Mouse (Mus musculus) myocyte (in vitro differentiated cells): ENCODE data around the gene Rtn4ip1. TPM values are rescaled to one million over a fixed set of nuclear protein-coding genes. Genes with fewer than 3 reads are reported as not detected.

ENCODE experiments used
- H3K27me3 ChIP-seq: one replicate; pipeline ENCODE4 v1.6.1; 2011; ENCODE audit not compliant: control insufficient read depth, insufficient read depth, insufficient read length
- H3K36me3 ChIP-seq: one replicate; pipeline ENCODE4 v1.6.1; 2011; ENCODE audit not compliant: control insufficient read depth, insufficient read depth
- H3K4me2 ChIP-seq: one replicate; pipeline ENCODE4 v1.6.1; 2011; ENCODE audit warnings: low read depth, control low read depth
- H3K4me3 ChIP-seq: one replicate; pipeline ENCODE4 v1.5.1; 2011; ENCODE audit warnings: mild to moderate bottlenecking, control low read depth, moderate library complexity
- H3K79me2 ChIP-seq: one replicate; pipeline ENCODE4 v1.6.1; 2011; ENCODE audit not compliant: control insufficient read depth, insufficient read depth
- H3ac ChIP-seq: one replicate; pipeline ENCODE4 v1.6.1; 2011; ENCODE audit not compliant: control insufficient read depth, insufficient read length
- CEBPB ChIP-seq: IDR thresholded peaks from 2 replicates; pipeline ENCODE4 v1.6.1; 2011; ENCODE audit warnings: mild to moderate bottlenecking, moderate library complexity; ENCODE audit not compliant: poor library complexity, insufficient read depth, severe bottlenecking
- E2F4 ChIP-seq: IDR thresholded peaks from one replicate; pipeline ENCODE4 v1.6.1; 2011; ENCODE audit warnings: mild to moderate bottlenecking, control low read depth, moderate library complexity; ENCODE audit not compliant: insufficient read depth
- MAX ChIP-seq: IDR thresholded peaks from one replicate; pipeline ENCODE4 v1.6.1; 2011; ENCODE audit warnings: low read depth, mild to moderate bottlenecking, control low read depth
- MYOD1 ChIP-seq, 3 experiments: IDR thresholded peaks; one replicate each; pipeline ENCODE4 v1.6.1; 2011; ENCODE audit warnings: control low read depth in 2 of 3, low read depth in 2 of 3, mild to moderate bottlenecking in 2 of 3, moderate library complexity in 1 of 3; ENCODE audit not compliant: insufficient read length in 2 of 3, control insufficient read depth in 1 of 3
- MYOG ChIP-seq, 3 experiments: IDR thresholded peaks; one replicate each; pipeline ENCODE4 v1.6.1; 2011; ENCODE audit warnings: control low read depth in 2 of 3, low read depth in 2 of 3, mild to moderate bottlenecking in 2 of 3; ENCODE audit not compliant: insufficient read length in 2 of 3, control insufficient read depth in 1 of 3, insufficient read depth in 1 of 3
- POLR2A ChIP-seq: IDR thresholded peaks from one replicate; pipeline ENCODE4 v1.6.1; 2011; ENCODE audit warnings: low read depth, mild to moderate bottlenecking, control low read depth, moderate library complexity; ENCODE audit not compliant: insufficient read length
- POLR2AphosphoS2 ChIP-seq: IDR thresholded peaks from one replicate; pipeline ENCODE4 v1.6.1; 2011; ENCODE audit warnings: low read depth, control low read depth; ENCODE audit not compliant: insufficient read length
- REST ChIP-seq: IDR thresholded peaks from one replicate; pipeline ENCODE4 v1.6.1; 2011; ENCODE audit warnings: mild to moderate bottlenecking, control low read depth, moderate library complexity; ENCODE audit not compliant: insufficient read depth, insufficient read length
- SRF ChIP-seq: IDR thresholded peaks from one replicate; pipeline ENCODE4 v1.6.1; 2011; ENCODE audit warnings: low read depth; ENCODE audit not compliant: control insufficient read depth, insufficient read length
- TCF12 ChIP-seq: IDR thresholded peaks from one replicate; pipeline ENCODE4 v1.6.1; 2011; ENCODE audit warnings: mild to moderate bottlenecking, control low read depth; ENCODE audit not compliant: poor library complexity, insufficient read depth, severe bottlenecking
- TCF3 ChIP-seq: IDR thresholded peaks from one replicate; pipeline ENCODE4 v1.6.1; 2011; ENCODE audit warnings: low read depth, control low read depth; ENCODE audit not compliant: insufficient read length
- USF1 ChIP-seq: IDR thresholded peaks from one replicate; pipeline ENCODE4 v1.6.1; 2011; ENCODE audit warnings: low read depth, mild to moderate bottlenecking, control low read depth, moderate library complexity
- polyA plus RNA-seq: library from polyadenylated mRNA; unstranded; fragments of >200 nt; fragmentation: generic; extraction: Trizol; gene quantifications from one replicate; pipeline ENCODE4 v1.2.1, GENCODE M21; 2012; ENCODE audit warnings: missing spikeins

Rtn4ip1 gene
- polyA plus RNA-seq, 1 experiment = 9.1 TPM

- TF ChIP-seq TCF3 = no peak
- no peak for TF ChIP-seq MYOG (IDR thresholded peaks at IDR 0.05; ENCODE audit: control insufficient read depth in 1 of 3, insufficient read depth in 1 of 3, insufficient read length in 2 of 3, low read depth in 2 of 3)
- no peak for TF ChIP-seq POLR2AphosphoS2
- TF ChIP-seq SRF = no peak
- no peak for TF ChIP-seq USF1
- TF ChIP-seq POLR2A = no peak
- no peak for TF ChIP-seq E2F4
- no peak for TF ChIP-seq CEBPB
- no peak for TF ChIP-seq MYOD1 (IDR thresholded peaks at IDR 0.05; ENCODE audit: control insufficient read depth in 1 of 3, insufficient read length in 2 of 3, low read depth in 2 of 3)
- TF ChIP-seq MAX = no peak
- TF ChIP-seq REST = no peak
- TF ChIP-seq TCF12 = no peak
- H3K36me3 ChIP-seq = peaks cover 5% of the 10 kb centered on the region
- H3K79me2 ChIP-seq = no peaks in the 10 kb centered on the region
- H3K4me2 ChIP-seq = no peak overlapping the region
- H3K4me3 ChIP-seq = no peak overlapping the region
- H3K27me3 ChIP-seq = no peaks in the 10 kb centered on the region
- no peak overlapping the region for H3ac ChIP-seq
Measured at GRCm38 (mm10) chr10:43993198-43993597, 91.6 kb downstream of the Rtn4ip1 start.

- H3K79me2 ChIP-seq = peaks cover 5% of the 10 kb centered on the region
- peaks cover 5% of the 10 kb centered on the region for H3K36me3 ChIP-seq
- H3K4me2 ChIP-seq = no peak overlapping the region
- no peak overlapping the region for H3K4me3 ChIP-seq
- no peak for TF ChIP-seq REST
- no peak for TF ChIP-seq POLR2AphosphoS2
- no peak for TF ChIP-seq USF1
- no peak for TF ChIP-seq MAX
- no peak for TF ChIP-seq TCF3
- TF ChIP-seq MYOG (IDR thresholded peaks at IDR 0.05; ENCODE audit: control insufficient read depth in 1 of 3, insufficient read depth in 1 of 3, insufficient read length in 2 of 3, low read depth in 2 of 3) = no peak
- TF ChIP-seq MYOD1 (IDR thresholded peaks at IDR 0.05; ENCODE audit: control insufficient read depth in 1 of 3, insufficient read length in 2 of 3, low read depth in 2 of 3) = no peak
- no peak for TF ChIP-seq TCF12
- no peak for TF ChIP-seq CEBPB
- TF ChIP-seq SRF = no peak
- TF ChIP-seq POLR2A = no peak
- no peak for TF ChIP-seq E2F4
- H3K27me3 ChIP-seq = no peaks in the 10 kb centered on the region
- H3ac ChIP-seq = no peak overlapping the region
Measured at GRCm38 (mm10) chr10:43995858-43996650, 94.4 kb downstream of the Rtn4ip1 start.

GRCm38 (mm10) chr10:43997276-43997675, 95.7 kb downstream of the Rtn4ip1 start:
- peaks cover 12% of the 10 kb centered on the region for H3K79me2 ChIP-seq

GRCm38 (mm10) chr10:43998023-43998422, 96.4 kb downstream of the Rtn4ip1 start:
- no peak for TF ChIP-seq MYOG (IDR thresholded peaks at IDR 0.05; ENCODE audit: control insufficient read depth in 1 of 3, insufficient read depth in 1 of 3, insufficient read length in 2 of 3, low read depth in 2 of 3)
- no peak for TF ChIP-seq POLR2AphosphoS2
- TF ChIP-seq MYOD1 (IDR thresholded peaks at IDR 0.05; ENCODE audit: control insufficient read depth in 1 of 3, insufficient read length in 2 of 3, low read depth in 2 of 3) = no peak
- no peak for TF ChIP-seq E2F4
- no peak for TF ChIP-seq REST
- no peak for TF ChIP-seq SRF
- no peak for TF ChIP-seq USF1
- TF ChIP-seq TCF12 = no peak
- TF ChIP-seq POLR2A = no peak
- TF ChIP-seq CEBPB = no peak
- TF ChIP-seq TCF3 = no peak
- no peak for TF ChIP-seq MAX
- H3K79me2 ChIP-seq = peaks cover 12% of the 10 kb centered on the region

More at GRCm38 (mm10) chr10:43997276-43997675, 95.7 kb downstream of the Rtn4ip1 start:
- H3K36me3 ChIP-seq = peaks cover under 1% of the 10 kb centered on the region
- H3K4me2 ChIP-seq = no peak overlapping the region
- TF ChIP-seq E2F4 (no peak), MAX (no peak), REST (no peak), MYOD1 (IDR thresholded peaks at IDR 0.05; ENCODE audit: control insufficient read depth in 1 of 3, insufficient read length in 2 of 3, low read depth in 2 of 3) (no peak), POLR2A (no peak), MYOG (IDR thresholded peaks at IDR 0.05; ENCODE audit: control insufficient read depth in 1 of 3, insufficient read depth in 1 of 3, insufficient read length in 2 of 3, low read depth in 2 of 3) (no peak), TCF3 (no peak), SRF (no peak), USF1 (no peak), TCF12 (no peak), CEBPB (no peak), POLR2AphosphoS2 (no peak)
- no peak overlapping the region for H3K4me3 ChIP-seq
- H3ac ChIP-seq = no peak overlapping the region
- H3K27me3 ChIP-seq = no peaks in the 10 kb centered on the region

More at GRCm38 (mm10) chr10:43998023-43998422, 96.4 kb downstream of the Rtn4ip1 start:
- peak overlapping the region; percentile 66 for H3K4me2 ChIP-seq
- no peaks in the 10 kb centered on the region for H3K27me3 ChIP-seq
- no peak overlapping the region for H3K4me3 ChIP-seq
- H3ac ChIP-seq = no peak overlapping the region
- no peaks in the 10 kb centered on the region for H3K36me3 ChIP-seq
